Mouse (Mus musculus): ENCODE data around the gene Mdh1.

The Mdh1 gene

DNA sequence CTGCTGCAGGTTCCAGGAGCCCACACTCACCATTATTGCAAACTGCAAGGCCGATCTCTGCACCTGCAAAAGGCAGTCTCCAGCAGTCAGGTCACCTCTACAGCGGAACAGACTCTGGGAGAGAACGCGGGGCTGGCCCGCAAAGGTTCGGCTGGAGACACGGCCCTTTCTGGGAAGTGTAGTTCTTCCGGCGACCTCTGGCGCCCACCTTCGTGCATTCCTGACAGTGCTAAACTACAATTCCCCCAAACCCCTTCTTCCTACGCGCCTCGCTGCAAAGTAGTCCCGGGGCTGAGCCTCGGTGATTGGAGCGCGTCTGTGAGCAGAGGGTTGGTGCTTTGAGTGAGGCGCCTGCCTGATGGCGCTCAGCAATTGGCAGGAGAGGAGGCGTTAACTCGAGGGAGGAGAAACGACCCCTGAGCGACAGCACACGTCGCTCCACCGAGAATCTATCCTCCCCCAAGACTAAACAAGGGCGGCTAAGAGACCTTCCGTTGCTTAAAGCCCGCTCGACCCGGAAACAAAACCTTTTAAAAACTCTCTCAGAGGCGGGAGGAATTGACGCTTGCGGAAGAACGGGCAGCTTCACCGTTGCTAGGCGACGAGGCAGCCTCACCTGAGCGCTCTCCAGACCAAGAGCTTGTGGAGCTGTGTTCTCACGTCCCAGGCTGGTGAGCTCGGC lies at the start of gene Mdh1, which contains the start of gene Wdpcp:
Gene Mdh1 (minus strand): TSS at position 668 of the 682 bp plus-strand sequence.
Gene Wdpcp (plus strand): TSS at position 536 of the 682 bp plus-strand sequence.
- peak; percentile 97 for DNase-seq

DNA sequence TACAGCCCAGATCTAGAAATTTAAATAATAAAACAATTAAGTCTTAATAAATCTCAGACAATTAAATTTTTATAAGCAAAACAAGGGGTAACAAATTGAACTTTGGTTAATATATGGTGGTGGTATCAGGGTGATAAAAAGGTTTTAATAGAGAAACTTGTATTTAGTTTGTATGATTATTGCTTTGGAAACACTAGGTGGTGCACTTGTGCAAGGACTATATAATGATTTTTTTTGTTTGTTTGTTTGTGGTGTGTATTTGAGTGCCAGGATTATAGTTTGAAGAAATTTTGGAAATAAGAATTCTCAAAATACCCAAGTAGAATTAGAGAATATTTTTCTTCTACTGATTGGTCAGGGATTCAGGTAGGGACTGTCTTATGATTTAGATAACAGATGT lies 43.7 kb upstream of the Mdh1 start:
- no peak for DNase-seq

GRCm38 (mm10) chr11:21602497-21602896 lies 30.3 kb upstream of the Mdh1 start:
- DNase-seq, result no peak

DNA sequence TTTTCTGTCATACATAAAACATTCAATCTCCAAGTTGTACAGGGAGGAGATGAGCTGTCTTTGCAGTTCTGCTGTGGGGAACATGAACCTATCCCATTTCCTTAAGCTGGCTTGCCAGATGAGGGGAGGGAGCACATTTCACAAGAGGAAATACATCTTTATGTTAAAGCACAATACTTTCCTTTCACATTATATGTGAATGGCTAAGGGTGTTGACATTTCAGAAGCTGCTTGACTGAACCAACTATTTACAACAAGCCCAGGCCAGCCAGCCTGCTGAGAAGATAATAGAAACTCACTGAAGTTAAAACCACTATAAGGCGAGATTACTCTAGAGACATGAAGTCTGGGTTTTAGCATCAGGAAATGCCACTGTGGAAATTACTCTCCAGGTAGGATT lies 11.1 kb upstream of the Mdh1 start:
- DNase-seq, result peak; percentile 5

GRCm38 (mm10) chr11:21581472-21581871 lies 9.3 kb upstream of the Mdh1 start:
- no peak for DNase-seq

DNA sequence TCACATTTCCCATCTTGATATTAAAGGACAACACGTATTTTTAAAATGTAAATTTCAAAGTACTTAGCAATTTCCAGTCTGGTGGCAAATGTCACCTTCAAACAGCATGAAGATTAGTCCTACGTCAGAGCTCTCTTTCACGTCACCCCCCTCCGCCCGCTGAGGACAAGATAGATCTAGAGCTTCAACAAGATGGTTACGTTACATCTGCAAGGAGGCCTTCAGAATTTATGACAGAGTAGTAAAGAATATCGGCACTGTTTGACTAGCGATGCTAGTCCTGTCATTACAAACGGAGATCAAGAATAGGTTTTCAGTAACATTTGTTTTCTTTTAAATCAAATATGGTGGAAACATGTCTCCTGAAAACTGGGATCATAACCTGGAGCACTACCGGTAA lies 1.2 kb downstream of the Mdh1 start:
- no peak for DNase-seq

DNA sequence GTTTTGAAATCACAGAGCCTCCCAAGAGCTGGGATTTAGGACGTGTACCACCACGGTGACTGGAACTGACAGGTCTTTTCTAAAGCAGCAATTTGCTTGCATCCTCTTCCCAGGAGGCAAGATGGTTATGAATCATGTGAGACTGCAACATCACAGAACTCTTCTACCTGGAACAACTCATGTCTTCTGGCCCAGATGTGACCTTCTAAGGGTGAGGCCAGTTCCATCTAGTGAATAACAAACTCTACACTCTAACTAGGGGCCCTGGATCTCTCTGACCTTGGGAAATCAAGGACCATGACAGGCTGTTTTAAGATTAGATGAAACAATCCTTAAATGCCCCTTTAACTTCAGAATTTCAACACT lies 2.1 kb downstream of the Mdh1 start:
- DNase-seq, result no peak

- no peak for DNase-seq
Observed at GRCm38 (mm10) chr11:21569456-21570108, 2.6 kb downstream of the Mdh1 start.

DNA sequence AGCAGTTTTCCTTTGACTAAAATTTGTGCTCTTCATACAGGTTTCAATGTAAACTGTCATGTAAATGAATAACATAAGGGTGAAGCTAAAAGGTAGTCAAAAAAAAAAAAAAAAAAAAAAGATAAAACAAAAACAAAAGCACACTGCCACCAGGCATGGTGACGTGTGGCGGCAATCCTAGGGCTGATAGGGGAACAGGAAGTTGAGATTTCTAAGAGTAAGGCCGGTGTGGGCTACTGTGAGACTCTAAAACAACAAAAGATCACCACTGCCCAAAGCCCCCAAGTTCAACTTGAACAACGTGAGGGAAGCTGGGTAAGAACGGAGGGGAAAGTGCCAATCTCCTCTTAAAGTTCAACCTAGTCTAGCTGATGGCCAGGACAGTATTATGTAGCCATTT lies 3.2 kb downstream of the Mdh1 start:
- DNase-seq, result no peak

- DNase-seq, result no peak
Observed at GRCm38 (mm10) chr11:21567733-21568132, 4.4 kb downstream of the Mdh1 start.

DNA sequence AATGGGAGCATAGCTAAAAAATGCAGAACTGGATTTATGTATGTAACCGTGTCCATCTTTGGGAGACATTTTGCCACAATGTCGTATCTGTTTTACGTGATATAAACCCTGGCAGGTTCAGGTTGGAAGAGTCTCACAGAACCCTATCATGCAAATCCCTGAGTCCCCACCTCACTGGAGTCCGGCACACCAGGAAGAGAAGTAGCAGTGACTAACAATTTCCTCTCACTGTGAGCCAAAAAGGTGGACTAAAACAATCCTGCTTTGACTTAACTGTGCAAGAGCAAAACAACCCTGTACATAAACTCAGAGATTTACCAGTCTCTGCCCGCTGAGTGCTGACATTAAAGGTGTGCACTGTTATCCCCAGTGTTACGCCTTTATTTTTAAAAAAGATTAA lies 5.2 kb downstream of the Mdh1 start:
- DNase-seq, result no peak

DNA sequence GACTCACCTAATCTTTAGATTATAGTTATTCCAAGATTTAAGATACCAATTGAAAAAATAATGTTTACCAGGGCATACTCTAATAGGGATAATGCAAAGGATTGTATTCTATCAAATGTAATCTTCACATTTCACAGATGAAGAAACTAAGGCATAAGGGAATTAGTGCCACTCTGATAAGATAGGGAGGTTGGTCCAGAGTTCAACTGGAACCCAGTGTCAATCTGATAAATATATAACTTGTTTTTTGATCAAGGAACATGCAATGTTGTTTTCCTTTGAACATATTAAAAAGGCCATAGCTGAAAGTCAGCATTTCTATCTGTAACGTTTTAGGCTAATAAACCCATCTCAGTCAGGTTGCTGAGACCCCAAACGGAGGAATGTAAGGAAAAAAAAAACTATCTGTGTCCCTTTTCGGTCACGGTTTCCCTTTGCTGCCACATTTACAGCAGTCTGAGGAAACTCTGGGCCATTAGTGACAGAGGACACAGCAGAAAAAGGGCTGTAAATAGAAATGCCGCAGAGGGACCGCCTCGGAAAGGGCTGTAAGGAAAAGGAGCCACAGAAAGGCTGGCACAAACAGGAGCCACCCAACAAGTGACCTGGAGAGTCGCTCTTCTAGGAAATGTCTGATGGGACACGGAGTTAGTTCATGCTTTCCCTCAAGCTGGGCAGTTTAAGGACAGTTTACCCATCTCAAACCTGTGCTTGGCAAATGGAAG lies 7.3 kb downstream of the Mdh1 start:
- no peak for DNase-seq

GRCm38 (mm10) chr11:21563617-21564325 lies 8.4 kb downstream of the Mdh1 start:
- no peak for DNase-seq

GRCm38 (mm10) chr11:21561347-21561746 lies 10.8 kb downstream of the Mdh1 start:
- no peak for DNase-seq

GRCm38 (mm10) chr11:21559727-21560126 lies 12.4 kb downstream of the Mdh1 start:
- DNase-seq, result no peak

DNA sequence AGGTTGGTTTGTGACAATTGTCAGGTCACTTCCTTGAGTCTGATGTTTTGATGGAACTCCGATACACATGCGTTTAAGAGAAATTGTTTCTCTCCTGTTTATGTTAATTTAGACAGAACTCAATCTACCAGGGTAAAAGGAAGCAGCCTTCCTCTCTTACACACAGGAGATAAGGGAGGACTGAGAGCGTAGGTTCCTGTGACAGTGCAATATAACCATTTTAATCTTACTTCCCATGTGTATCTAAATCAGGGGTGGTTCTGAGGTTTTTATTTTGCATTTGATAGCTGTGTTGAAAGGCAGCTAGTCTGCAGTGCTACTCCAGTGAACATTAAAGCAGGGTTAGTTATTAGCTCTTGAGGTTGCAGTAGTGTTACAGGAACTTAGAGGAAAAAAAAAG lies 20.1 kb downstream of the Mdh1 start:
- no peak for DNase-seq

- DNase-seq, result no peak
Observed at GRCm38 (mm10) chr11:21550222-21551173, 21.7 kb downstream of the Mdh1 start.

DNA sequence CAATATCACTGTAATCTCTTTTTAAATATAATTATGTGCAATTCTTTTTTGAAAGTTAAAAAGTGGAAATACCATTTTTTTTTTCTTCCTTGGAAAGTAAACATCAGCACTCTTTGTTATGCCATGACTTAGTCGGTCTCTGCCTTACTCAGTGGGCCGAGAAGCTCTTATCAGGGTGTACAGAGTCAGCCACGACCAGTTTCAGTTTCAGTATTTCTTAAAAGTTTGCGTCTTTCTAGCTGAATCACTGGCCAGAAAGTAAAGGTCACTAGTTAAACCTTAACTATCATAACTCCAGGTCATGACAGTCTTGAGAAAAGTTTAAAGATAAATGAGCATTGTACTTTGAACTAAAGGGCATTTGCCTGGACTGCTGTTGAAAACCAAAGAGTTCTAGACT lies 22.4 kb downstream of the Mdh1 start:
- DNase-seq, result no peak

- DNase-seq, result no peak
Observed at GRCm38 (mm10) chr11:21549052-21549451, 23.1 kb downstream of the Mdh1 start.

DNA sequence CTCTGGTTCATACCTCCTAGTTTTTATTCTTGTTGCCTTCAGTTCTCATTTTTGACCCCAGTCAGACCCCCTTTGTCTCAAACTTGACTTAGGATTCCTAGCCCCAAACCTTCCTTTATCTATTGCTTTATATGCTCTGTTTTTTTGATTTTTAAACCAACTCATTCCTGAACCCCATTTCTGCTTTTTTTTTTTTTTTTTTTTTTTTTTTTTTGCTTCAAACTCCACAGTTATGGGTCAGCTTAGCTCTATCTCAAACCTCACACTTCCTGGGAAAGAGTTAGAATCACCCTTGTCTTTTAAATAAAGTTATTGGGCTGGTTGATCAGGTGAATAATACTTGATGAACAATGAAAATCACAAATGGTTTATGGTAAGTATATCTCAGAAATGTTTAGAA lies 24.6 kb downstream of the Mdh1 start:
- no peak for DNase-seq

DNA sequence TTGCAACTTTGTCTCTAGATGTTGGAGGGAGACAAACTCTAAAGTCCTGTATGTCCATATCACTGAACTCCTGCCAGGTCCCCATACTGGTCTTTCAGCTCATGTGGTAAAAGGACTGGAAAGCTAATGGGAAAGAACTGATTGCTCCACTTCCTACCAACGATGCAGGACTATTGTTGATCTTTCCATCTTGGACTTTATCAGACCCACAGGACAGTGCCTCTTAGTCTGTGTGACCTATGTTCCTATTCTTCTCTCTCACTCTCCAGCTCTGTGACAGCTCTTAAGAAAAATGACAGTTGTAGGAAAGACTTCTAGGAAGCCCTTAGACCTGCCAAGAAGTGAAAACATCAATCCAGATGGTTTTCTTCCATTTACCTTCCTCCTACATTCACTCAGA lies 25.5 kb downstream of the Mdh1 start:
- DNase-seq, result no peak

GRCm38 (mm10) chr11:21545951-21546350 lies 26.2 kb downstream of the Mdh1 start:
- no peak for DNase-seq
